Mouse (Mus musculus): ENCODE data around the gene Apoc1. TPM values are rescaled to one million over a fixed set of nuclear protein-coding genes. Genes with fewer than 3 reads are reported as not detected.
"Not testable (repeated sequence)": the region's sequence is repeated elsewhere in the genome, so short reads cannot be mapped to it uniquely, and the experiment has no call there.

Gene Apoc1
- total RNA-seq, 2 experiments from 2014 or later = 4.8 to 7.5 TPM

DNA sequence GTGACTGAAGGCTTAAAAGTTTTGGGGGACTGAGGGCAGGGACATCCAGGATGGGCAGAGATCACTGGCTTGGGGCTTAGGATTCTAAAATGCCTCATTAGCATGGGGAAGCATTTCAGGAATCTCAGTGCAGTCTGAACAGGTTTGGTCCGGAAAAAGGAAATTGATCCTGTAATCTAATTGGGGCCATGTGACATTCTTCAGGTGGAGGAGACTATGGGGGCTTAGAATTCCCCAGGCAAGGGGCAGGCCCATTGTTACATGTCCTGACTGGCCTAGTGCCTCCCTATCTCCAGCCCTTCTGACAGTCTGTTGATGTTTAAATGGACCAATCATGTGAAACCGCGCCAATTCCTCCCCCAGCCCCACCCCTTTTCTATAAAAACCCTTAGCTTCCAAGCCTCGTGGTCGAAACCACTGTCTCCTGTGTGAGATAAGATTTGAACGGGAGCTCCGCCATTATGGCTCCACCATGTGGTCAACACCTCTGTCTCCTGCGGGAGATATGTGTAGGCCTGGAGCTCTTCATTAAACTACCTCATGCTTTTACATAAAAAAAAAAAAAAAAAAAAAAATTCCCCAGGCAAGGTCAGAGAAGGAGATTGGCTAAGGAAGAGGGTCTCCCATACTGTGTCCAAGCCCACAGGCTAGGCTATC is 5.4 kb downstream of the Apoc1 start:
- not testable (repeated sequence) for DNase-seq (ENCODE audit: extremely low spot score in 1 of 2, low spot score in 1 of 2)

DNA sequence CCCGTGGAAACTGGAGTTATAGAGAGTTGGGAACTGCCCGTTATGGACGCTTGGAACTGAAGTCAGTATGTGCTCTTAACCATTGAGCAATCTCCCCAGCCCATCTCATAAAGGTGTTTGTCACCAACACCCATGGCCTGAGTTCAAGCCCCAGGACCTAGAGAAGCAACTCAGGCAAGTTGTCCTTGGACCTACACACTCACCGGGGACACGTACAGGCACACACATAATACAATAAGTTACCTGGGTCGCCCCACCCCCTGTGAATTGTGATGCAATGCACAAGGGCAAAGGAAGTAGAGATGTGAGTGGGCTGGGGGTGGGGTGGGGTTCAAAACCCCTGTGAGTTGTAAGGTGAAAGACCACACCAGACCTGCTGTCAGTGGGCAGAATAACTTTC is 5.9 kb downstream of the Apoc1 start:
- DNase-seq (ENCODE audit: extremely low spot score in 1 of 2, low spot score in 1 of 2) = no peak

- no peak for DNase-seq (ENCODE audit: extremely low spot score in 1 of 2, low spot score in 1 of 2)
Measured at GRCm38 (mm10) chr7:19685374-19685773, 7.1 kb downstream of the Apoc1 start.

GRCm38 (mm10) chr7:19683771-19684201 is 8.7 kb downstream of the Apoc1 start:
- no peak for DNase-seq (ENCODE audit: extremely low spot score in 1 of 2, low spot score in 1 of 2)

GRCm38 (mm10) chr7:19682979-19683378 is 9.5 kb downstream of the Apoc1 start:
- DNase-seq (ENCODE audit: extremely low spot score in 1 of 2, low spot score in 1 of 2) = no peak

DNA sequence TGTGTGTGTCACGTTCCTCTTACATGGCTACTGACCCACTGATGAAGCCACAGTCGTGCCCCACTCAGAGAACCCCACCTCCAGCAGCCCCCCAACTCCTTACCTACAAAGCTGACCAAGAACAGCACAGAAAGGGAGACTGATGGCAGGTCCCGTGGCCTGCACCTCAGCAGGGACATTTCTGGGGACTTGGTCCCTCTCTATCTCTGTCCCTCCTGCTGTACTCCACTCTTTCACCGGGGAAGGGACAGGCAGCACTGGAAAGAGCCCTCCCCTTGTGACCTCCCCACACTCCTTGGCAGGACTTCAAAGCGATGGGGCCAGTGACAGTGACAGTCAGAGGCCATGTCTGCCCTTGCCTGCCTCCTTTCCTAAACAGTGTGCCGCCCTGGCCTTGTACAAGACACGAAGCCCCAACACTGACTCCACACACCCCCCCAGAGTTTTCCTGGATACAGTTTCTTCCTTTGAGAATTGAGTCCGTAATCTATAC is 11.2 kb downstream of the Apoc1 start, which contains the start of the genes Gm44805 and Apoc4:
Gm44805 (minus strand) TSS at position 222 of the 493 bp plus-strand sequence.
Apoc4 (minus strand) TSS at position 278 of the 493 bp plus-strand sequence.
- no peak for DNase-seq (ENCODE audit: extremely low spot score in 1 of 2, low spot score in 1 of 2)

DNA sequence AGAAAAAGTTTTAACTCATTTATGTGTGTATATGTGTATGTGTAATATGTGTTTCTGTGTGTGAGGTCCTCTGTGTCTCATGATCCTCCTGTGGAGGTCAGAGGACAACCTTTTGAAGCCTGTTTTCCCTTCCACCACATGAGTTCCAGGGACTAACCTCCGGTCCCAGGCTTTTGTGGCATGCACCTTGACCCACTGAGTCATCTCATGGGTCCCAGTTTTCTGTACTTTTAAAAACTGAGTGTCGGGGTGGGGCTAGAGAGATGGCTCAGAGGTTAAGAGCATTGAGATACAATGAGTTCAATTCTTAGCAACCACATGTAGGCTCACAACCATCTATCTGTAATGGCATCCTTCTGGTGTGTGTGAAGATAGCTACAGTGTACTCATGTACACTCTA is 11.8 kb downstream of the Apoc1 start:
- no peak for DNase-seq (ENCODE audit: extremely low spot score in 1 of 2, low spot score in 1 of 2)

DNA sequence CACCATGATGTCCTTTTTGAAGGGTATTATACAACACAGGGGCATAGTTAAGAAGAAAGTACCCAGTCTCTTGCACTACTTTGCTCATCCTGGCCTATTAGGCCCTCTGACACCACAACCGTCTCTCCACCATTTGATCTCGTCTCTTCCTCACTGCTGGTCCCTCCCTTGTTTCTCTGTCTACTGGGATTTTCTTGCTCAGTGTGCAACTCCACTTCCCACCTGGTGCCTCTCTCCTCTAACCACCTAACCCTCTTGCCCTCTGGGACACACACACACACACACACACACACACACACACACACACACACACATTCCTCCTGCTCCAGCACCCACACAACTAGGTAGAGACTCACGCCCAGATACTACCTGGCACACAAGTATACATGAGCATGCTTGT is 13.6 kb downstream of the Apoc1 start:
- DNase-seq (ENCODE audit: extremely low spot score in 1 of 2, low spot score in 1 of 2) = no peak

DNA sequence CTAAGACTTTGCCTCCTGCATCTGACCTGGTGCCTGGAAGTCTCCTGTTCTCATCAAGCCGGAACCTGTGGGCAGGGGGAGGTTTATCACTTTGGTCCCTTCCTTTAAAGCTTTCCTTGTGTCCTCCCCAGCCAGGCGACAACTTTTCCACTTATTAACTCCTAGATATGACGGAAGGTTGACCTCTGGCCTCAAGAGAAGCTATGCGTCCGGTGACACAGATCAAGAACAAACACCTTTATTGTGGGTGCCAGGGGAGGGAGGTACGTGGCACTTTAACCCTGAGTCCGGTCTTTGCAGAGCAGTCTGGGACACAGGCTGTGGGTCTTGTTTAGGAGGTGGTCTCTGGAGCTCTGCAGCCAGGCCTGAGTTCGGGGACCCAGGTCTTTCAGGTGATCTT is 14.6 kb downstream of the Apoc1 start, which contains the start of gene Apoc2:
Apoc2 (minus strand) TSS at position 70 of the 400 bp plus-strand sequence.
- DNase-seq (ENCODE audit: extremely low spot score in 1 of 2, low spot score in 1 of 2) = no peak

DNA sequence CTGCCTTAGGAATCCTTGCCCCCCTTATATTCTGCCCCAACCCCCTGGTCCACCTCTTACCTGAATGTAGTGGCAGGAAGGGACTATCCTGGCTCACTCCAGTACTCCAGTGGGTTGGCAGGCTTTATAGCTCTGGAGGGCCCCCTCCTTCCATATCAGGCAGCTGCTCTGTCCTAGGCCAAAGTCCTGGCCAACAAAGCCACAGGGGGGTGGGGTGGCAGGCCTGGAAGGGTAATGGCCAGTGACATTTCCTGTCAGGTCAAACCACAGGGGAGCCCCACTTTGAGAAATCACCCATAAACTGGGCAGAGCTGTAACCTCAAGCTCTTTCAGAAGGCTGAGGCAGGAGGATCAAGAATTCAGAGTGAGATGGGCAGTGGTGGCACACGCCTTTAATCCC is 15.8 kb downstream of the Apoc1 start:
- no peak for DNase-seq (ENCODE audit: extremely low spot score in 1 of 2, low spot score in 1 of 2)

DNA sequence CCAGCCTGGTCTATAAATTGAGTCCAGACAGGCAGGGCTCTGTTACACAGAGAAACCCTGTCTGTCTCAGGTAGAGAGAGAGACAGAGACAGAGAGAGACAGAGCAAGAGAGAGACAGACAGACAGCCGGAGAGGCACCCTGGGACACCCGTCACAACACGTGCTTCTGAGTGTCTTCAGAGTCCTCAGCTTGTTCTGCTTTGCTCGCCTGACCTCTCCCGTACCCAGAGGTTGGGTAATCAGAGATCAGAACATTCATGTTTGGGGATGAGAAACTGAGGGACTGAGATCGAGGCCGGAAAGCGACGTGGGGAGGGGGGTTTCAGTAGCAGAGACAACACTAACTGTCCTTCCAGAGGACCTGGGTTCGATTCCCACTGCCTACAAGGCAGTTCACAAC is 16.6 kb downstream of the Apoc1 start:
- DNase-seq (ENCODE audit: extremely low spot score in 1 of 2, low spot score in 1 of 2) = no peak

DNA sequence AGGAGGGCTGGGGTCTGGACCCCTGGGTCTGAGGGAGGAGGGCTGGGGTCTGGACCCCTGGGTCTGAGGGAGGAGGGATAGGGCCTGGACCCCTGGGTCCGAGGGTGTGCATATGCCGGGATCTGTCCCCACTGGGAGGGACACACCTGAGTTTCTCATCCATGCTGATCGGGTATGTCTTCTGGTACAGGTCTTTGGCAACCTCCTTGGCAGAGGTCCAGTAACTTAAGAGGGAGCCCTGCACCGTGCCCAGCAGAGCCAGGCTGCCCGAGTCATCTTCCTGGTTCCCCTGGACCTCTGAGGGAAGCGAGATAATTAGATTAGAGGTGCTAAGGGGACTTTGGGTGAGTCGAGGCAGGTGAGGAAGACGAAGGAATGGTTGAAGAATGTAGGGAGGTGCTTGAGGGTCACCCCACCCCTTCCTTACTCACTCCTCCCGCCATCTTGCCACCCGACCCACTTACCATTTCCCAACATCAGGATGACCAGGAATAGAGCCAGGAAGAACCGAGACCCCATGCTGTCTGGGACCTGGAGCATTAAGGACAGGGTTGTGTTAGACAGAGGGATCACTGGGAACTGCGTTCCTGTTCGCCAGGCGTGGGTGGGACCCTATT is 19.3 kb downstream of the Apoc1 start:
- no peak for DNase-seq (ENCODE audit: extremely low spot score in 1 of 2, low spot score in 1 of 2)

DNA sequence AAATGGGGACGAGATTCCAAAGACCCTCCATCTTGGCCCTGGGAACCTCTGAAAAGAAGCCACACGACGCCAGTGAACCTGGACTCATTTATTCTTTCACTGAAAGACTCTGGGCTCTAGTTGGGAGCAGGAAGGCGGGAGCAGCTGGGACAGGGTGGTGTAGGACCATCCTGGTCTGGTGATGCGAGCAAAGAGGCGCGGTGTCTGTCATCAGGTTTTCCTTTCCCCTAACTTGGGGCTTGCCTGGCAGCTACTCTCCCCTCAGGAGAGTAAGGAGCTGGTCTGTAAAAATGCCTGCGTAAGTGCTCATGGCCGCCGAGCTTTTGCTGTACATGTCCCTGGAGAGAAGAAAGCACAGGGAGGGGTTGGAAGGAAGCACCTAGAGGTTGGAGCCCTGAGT is 20.9 kb downstream of the Apoc1 start:
- no peak for DNase-seq (ENCODE audit: extremely low spot score in 1 of 2, low spot score in 1 of 2)

DNA sequence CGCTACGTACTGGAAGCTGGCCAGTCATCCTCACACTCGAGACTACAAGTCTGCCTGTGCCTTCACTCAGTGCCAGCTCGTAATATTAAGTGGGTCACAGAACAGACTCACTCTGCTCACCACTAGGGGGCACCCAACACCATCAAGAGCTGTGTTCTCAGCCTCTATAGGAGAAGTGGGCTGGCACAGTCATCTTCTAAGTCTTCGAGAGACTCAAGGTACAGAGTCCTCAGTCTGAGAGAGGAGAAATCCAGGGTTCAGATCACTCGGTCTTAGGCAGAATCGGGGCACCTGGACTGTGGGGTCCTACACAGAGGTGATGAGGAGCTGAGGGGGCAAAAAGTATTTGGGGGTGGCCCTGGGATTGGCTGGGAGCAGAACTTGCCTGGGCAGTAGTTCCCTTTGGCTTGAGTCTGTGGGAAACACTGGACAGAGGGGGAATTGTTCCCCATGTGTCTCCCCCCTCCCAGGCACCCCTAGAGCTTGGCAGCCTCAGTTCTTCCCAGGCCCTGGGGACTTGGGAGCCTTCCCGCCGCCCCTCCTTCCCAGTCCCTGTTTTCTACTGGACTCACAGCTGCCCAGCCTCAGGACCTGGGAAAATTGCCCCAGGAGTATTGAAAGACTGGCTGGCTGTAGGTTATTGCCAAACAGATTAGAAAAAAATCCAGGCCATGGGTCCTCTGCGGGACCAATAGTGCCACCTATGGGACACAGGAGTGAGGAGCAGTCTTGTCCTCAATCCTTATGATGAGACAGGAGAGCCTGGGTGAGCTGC is 23.3 kb downstream of the Apoc1 start:
- DNase-seq (ENCODE audit: extremely low spot score in 1 of 2, low spot score in 1 of 2) = peak; percentile 81 to 96

DNA sequence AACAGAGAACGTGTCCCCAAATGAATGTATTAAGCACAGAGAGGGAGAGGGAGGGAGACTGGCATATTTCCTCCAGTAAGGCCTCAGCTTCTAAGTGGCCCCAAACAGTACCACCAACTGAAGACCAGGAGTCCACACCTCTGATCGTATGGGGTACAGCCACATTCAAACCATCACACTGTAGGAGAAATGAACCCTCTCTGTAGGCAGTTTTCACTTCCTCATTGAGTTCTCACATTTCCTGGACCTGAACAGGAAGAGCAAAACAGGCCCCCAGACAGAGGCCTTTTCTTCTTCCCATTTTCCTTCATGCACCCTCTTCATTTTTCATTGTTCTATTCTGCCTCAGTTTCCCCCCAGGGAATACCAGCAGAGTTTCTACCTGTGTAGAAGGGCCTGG is 25.0 kb downstream of the Apoc1 start:
- no peak for DNase-seq (ENCODE audit: extremely low spot score in 1 of 2, low spot score in 1 of 2)

DNA sequence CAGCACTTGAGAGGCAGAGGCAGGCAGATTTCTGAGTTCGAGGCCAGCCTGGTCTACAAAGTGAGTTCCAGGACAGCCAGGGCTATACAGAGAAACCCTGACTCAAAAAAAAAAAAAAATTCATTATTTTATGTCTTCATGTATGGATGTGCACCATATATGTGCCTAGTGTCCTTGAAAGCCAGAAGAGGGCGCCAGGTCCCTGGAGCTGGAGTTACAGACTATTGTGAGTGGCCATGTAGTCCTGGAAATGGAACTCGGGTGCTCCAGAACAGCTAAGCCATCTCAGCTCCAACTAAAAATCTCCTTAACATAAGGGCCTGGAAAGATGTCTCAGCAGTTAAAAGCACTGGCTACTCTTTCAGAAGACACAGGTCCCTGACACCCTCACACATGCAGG is 25.7 kb downstream of the Apoc1 start:
- no peak for DNase-seq (ENCODE audit: extremely low spot score in 1 of 2, low spot score in 1 of 2)

GRCm38 (mm10) chr7:19664955-19665841 is 27.3 kb downstream of the Apoc1 start, which contains the start of gene Clptm1:
Clptm1 (minus strand) TSS chr7:19665033.
- peak; percentile 93 to 97 for DNase-seq (ENCODE audit: extremely low spot score in 1 of 2, low spot score in 1 of 2)

DNA sequence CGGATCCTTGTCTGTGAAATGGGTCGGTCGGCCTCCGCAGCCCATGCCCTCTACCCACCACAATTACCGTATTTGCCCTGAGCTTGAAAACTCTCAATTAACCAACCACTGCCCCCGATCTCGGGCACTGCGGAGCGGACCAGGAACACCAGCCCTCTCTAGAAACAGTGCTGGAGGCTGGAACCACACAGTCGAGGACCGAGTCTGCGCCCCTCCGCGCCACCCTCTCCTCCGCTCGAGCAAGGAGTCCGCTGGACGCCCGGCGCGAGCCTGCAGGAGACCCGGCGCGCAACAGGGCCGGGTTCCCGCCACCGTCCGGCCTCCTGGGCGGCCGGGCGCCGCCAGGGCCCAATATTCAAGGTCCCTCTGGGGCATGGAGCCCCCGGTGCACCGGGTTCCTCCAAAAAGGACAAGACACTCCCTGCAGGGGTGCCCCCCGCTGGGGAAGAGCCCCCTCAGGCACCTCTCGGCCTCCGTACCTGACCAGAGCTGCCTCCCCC is 28.0 kb downstream of the Apoc1 start:
- DNase-seq (ENCODE audit: extremely low spot score in 1 of 2, low spot score in 1 of 2) = peak in 1 of 2 experiments; percentile 11

GRCm38 (mm10) chr7:19663940-19664339 is 28.5 kb downstream of the Apoc1 start:
- DNase-seq (ENCODE audit: extremely low spot score in 1 of 2, low spot score in 1 of 2) = no peak

- no peak for DNase-seq (ENCODE audit: extremely low spot score in 1 of 2, low spot score in 1 of 2)
Measured at GRCm38 (mm10) chr7:19652614-19653013, 39.8 kb downstream of the Apoc1 start.
